Mouse (Mus musculus) CH12.LX (cell line): ENCODE measurements around the gene Tdrd3.

Experiments used
- POLR2A ChIP-seq: IDR thresholded peaks from 2 replicates; pipeline ENCODE4 v1.6.1; 2011; ENCODE audit warnings: low read depth, mild to moderate bottlenecking, improper control_type of control experiment, low read length
- TBP ChIP-seq: conservative IDR thresholded peaks from 2 replicates; pipeline ENCODE4 v1.6.1; 2011; ENCODE audit warnings: low read depth, low read length, improper control_type of control experiment

DNA sequence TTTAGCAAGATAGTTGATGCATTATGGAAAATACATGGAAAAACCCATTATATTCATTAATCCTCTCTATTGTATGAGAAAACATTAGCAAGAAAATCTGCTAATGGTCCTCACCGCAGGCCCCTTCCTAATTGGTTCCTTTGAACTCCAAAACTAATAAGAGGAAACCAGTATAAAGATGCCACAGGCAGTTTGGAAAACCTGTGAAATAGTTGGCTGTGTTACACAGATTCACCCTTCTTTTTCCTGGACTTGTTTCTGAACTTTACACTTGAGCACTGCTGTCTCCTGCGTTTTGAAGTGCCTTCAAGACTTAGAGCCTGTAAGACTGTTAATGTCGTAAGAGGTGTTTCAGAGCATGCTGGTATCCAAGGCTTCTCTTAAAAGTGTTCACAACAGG, 98.8 kb downstream of the Tdrd3 start:
- no peak for TF ChIP-seq TBP
- no peak for TF ChIP-seq POLR2A
